Mouse (Mus musculus): ENCODE measurements around the gene Nabp2. TPM values are rescaled to one million over a fixed set of nuclear protein-coding genes. Genes with fewer than 3 reads are reported as not detected.
A peak's percentile ranks its signal among the peaks of the same experiment; 100 is the strongest.

The Nabp2 gene
- total RNA-seq (2015) (76.8 and 79.3 TPM in 2 replicates), total RNA-seq (2017) (54.3 and 59.1 TPM in 2 replicates)

- peak; percentile 77 for ATAC-seq (ENCODE audit: poor library complexity, severe bottlenecking)
These were observed at the start of gene Nabp2, which contains the start of gene Rnf41 for GRCm38 (mm10) chr10:128411211-128412054. Gene Nabp2, minus strand, starts transcription at chr10:128411492. Gene Rnf41, plus strand, starts transcription at chr10:128411657.

DNA sequence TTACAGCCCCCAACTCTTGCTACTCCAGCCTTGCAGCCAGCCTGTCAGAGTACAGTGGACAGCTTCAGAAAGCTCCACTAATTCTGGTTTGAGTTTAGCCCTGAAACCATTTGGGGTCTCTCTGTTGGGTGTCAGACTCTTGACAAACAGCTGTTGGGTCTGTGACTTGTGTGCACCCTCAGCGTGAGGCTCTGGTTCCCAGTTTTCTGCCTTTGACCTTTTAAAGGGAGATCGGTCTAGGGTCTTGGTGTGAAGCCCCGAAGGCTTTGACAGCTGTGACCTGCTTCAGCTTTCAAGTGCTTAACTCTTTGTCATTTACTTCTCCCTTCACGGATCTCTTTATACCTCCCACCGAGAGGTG lies 49.0 kb upstream of the Nabp2 start:
- no peak for ATAC-seq (ENCODE audit: poor library complexity, severe bottlenecking)

DNA sequence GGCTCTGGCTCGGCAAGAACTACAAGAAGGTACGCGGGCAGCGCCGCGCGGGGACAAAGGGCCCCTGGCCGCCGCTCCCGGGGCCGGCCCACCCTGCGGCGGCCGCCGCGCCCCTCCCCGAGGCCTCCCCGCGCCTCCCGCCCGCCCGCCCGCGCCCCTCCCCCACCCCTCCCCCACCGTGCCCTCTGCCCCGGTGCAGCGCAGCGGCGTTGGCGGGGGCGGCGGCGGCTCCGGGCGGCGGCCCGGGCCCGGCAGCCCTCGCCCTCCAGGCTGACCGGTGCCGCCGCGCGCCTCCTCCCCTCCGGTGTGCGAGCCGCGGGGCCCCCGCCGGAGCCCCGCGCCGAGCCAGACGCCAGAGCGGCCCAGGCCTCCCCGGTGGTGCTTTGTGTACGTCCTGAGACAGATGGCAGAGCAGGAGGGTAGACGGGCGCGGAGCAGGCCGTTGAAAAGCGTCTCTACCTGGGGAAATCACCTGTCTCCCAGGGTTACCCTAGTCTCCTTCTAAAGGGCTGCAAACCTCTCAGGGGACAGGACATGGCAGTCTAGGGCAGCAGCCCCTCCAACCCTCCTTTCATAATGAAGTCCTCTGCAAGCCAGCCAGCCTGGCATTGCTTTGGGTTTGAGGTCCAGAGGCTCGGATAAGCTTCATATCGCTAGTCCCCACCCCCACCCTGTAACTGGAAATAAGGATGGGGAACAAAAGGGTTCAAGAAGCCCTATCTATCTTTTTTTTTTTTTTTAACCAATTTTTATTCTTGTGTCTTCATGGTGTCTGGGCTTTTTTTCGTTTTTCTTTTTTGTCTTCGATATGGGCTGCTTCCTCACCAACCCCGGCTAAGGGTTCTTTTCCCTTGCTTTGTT lies 48.3 kb upstream of the Nabp2 start:
- no peak for ATAC-seq (ENCODE audit: poor library complexity, severe bottlenecking)

GRCm38 (mm10) chr10:128458719-128459408 lies 47.6 kb upstream of the Nabp2 start, which contains the start of gene Smarcc2:
Gene Smarcc2, plus strand, starts transcription at chr10:128459248.
- ATAC-seq (ENCODE audit: poor library complexity, severe bottlenecking) = peak; percentile 80

DNA sequence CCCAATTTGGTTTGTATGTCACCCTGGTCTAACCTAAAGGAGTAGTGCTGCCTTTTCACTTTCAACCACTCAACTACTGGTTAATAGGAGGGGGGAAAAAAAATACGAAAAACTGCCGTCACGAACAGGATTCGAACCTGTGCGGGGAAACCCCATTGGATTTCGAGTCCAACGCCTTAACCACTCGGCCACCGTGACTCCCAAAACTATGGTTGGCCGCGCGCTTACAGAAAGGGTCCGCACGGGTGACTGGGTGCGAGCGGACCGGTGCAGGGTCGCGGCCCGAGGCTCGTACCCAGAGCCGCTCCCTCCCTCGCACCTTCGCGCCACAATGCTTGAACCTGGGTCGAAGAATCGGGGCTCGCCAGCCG lies 47.0 kb upstream of the Nabp2 start:
- peak; percentile 52 for ATAC-seq (ENCODE audit: poor library complexity, severe bottlenecking)

GRCm38 (mm10) chr10:128457676-128458075 lies 46.4 kb upstream of the Nabp2 start:
- ATAC-seq (ENCODE audit: poor library complexity, severe bottlenecking) = no peak

GRCm38 (mm10) chr10:128455280-128455679 lies 44.0 kb upstream of the Nabp2 start:
- ATAC-seq (ENCODE audit: poor library complexity, severe bottlenecking) = peak; percentile 43

- no peak for ATAC-seq (ENCODE audit: poor library complexity, severe bottlenecking)
These were observed 43.2 kb upstream of the Nabp2 start for GRCm38 (mm10) chr10:128454471-128454870.

DNA sequence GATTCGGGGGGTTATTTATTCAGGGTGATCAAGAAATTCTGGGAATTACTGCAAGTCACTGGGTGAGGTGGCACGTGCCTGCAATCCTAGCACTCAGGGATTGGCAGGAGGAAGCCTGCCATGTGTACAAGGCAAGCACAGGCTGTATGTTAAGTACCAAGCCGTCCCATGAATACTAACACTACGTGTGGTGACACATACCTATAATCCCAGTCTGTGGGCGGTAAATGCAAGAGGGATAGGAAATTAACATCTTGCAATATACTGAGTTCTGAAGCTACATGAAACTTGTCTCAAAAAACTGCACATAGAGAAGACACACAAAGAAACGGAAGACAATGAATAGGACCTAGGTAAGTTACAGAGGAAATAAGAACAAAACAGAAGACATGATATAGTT lies 39.7 kb upstream of the Nabp2 start:
- no peak for ATAC-seq (ENCODE audit: poor library complexity, severe bottlenecking)

- ATAC-seq (ENCODE audit: poor library complexity, severe bottlenecking) = no peak
These were observed 34.1 kb upstream of the Nabp2 start for GRCm38 (mm10) chr10:128445407-128445806.

GRCm38 (mm10) chr10:128444354-128444753 lies 33.1 kb upstream of the Nabp2 start:
- no peak for ATAC-seq (ENCODE audit: poor library complexity, severe bottlenecking)

- ATAC-seq (ENCODE audit: poor library complexity, severe bottlenecking) = no peak
These were observed 31.4 kb upstream of the Nabp2 start for GRCm38 (mm10) chr10:128442718-128443117.

- no peak for ATAC-seq (ENCODE audit: poor library complexity, severe bottlenecking)
These were observed 30.2 kb upstream of the Nabp2 start for GRCm38 (mm10) chr10:128441324-128442119.

GRCm38 (mm10) chr10:128440407-128440806 lies 29.1 kb upstream of the Nabp2 start:
- no peak for ATAC-seq (ENCODE audit: poor library complexity, severe bottlenecking)

DNA sequence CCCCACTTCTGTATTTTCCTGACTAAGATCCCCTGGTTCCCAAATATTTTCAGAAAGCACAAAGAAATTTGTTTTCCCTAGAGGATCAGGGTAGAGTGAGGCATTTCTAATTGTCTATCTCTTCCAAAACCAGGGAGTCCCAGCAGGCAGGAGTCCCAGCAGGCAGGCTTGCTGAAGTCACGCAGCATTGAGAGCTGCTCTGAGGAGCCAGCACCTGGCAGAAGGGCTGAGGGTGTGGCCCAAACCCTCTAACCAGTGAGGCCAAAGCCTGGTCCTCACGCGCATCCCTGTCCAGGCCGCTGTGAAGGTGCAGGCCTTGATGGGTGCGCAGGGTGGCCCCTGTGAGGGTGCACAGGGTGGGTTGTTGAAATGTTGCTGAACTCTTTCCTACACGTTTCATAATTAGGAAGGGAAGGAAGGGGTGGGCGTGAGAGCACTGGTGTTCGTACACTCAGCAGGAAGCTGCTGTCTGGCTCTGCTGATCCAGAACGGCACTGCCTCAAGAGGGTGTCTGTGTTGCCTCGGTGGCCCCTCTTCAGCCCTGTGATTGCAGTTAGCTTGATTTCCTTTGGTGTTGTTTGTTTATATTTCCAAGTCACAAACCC lies 27.5 kb upstream of the Nabp2 start:
- peak; percentile 45 for ATAC-seq (ENCODE audit: poor library complexity, severe bottlenecking)

GRCm38 (mm10) chr10:128436376-128436775 lies 25.1 kb upstream of the Nabp2 start:
- ATAC-seq (ENCODE audit: poor library complexity, severe bottlenecking) = no peak

- no peak for ATAC-seq (ENCODE audit: poor library complexity, severe bottlenecking)
These were observed 24.6 kb upstream of the Nabp2 start for GRCm38 (mm10) chr10:128435873-128436272.

- no peak for ATAC-seq (ENCODE audit: poor library complexity, severe bottlenecking)
These were observed 24.0 kb upstream of the Nabp2 start for GRCm38 (mm10) chr10:128435186-128435823.

DNA sequence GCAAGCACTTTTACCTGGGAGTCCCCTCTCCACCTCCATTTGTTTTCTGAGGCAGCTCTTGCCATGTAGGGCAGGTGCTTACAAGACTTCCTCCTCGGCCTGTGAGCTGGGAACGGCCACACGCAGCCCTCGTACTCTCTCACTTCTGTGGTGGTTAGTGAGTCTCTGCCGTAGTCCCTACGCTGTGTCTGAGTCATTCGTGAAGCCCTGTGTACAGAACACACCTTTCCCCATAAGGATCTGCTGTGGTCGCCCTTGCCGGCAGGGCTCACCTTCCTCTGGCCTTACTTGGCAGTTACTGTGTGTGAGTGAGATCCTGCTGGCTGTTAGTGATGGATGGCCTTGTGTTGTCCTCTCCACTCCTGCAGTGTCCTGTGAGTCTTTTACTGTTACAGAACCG lies 23.4 kb upstream of the Nabp2 start:
- ATAC-seq (ENCODE audit: poor library complexity, severe bottlenecking) = peak; percentile 24; the same call in 1 of the 2 replicates

Measured in megakaryocyte, adult 5-6 weeks (primary cell).